Mouse (Mus musculus): Measurements from ENCODE around the gene Flt4.

Gene Flt4

DNA sequence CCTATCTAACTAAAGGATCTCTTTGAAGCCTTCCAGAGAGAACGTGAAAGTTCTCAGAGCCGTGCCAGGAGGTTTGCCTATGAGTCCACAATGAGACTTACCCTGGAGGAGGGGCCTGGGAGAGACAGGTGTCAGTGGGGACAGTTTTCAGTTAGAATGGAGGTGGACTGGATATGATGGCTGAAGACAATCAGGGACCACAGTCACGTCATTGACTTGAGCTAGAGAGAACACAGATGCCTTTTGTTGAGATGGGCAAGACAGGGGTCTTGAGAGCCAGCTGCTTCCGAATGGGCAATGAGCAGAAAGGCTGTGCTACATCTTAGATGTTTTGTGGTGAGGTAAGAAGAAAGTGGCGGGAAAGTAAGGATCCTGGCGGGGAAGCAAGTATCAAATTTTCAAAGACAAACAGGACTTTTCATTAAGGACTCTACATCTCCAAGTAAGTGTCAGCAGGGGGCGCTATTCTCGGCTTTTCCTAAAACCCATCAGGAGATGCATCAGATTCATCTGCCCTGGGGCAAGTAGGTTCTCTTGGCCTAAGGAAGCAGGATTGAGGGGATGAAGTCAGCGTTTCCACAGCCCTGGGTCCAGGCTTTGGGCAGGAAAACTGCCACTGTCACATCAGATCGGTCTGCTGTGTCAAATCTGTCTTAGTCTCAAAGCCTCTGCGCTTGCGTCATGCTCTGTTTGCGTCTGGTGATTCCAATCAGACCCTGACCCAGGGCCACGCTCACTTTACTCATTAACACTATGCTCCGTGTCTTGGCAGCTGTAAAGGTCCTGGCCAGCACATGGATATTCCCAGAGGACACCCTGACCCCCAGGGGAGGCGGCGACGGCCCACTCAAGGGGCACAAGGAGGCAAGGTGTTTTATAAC lies 41.3 kb downstream of the Flt4 start:
- DNase-seq (ENCODE audit: low spot score): no peak

DNA sequence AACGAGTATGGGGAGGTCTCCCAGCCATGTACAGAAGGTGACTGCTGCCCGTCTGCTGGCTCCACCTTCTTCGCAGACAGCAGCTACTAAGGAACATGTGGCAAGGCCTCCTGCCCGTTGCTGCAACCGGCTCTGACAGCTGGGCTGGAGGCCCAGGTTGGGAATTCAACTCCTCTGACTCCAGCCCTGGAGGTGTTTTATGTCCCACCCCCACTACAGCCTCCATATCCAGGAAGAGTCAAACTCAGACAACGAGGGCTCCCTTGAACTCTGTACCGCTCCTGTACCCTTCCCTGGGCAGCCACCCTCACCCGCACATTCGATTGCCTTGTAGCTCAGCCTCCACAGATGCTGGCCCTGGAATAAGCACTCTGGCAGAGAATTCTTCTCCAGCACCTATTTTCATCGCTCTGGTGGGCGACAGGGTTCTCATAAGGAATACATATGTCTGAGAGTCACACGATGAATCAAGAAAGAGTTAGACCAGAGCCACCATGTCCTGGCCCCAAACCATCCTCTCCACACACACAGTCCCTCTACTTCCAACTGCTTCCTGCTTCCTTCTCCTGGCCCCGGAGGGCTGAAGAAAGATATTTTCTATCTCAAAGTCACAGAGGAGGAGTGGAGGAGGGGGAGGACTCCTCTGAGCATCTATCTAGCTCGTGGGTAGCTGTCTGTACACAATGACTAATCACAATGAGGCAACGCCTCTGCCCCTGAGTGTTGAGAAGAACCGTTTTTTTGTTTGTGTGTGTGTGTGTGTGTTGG lies 42.1 kb downstream of the Flt4 start:
- no peak for DNase-seq (ENCODE audit: low spot score)

DNA sequence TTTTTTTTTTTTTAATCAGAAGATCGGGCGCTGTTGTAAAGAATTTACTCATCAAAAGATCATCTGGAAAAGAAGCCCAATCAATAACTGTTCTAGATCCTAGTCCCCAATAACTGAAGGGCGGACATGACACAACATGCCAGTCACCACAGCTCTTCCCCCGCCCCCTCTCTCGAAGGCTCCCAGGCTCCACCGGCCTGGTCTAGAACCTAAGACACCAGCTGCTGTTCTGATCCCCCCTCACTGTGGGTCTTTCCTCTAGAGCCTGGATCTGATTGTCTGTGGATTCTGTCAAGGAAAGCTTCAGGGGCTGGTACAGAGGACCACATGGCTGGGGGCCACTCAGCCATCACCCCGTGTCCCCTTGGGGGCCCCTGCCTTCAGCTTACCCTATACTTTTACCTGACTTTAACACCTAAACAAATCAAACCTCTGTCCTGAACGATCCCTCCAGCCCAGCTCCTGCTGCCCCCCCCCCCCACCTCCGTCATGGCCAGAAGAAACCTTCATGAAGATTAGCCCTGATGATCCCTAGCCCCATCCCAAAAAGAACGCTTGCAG lies 42.8 kb downstream of the Flt4 start:
- DNase-seq (ENCODE audit: low spot score): no peak

GRCm38 (mm10) chr11:49652401-49653078 lies 43.5 kb downstream of the Flt4 start:
- DNase-seq (ENCODE audit: low spot score): peak; percentile 61

- DNase-seq (ENCODE audit: low spot score): no peak
Observed at GRCm38 (mm10) chr11:49653079-49653408, 44.0 kb downstream of the Flt4 start.

GRCm38 (mm10) chr11:49654651-49655050 lies 45.6 kb downstream of the Flt4 start:
- no peak for DNase-seq (ENCODE audit: low spot score)

DNA sequence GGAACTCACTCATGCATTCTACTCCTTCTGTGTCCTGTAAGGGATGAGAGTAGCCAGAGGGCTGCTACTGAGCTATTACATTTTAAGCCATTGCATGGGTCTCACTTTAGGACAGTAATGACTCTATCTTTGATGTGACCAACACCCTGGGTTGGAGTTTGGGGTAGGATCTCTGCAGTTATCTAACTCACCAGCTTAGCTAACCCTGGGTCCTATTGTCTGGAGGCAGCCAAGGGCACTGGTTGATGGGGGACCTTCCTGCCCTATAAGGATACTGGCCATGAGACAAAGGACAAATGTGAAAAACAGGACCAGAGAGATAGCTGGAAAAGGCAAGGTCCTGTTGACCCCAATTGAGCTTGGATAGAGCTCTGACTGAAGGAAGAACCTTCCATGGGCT lies 46.4 kb downstream of the Flt4 start:
- no peak for DNase-seq (ENCODE audit: low spot score)

- DNase-seq (ENCODE audit: low spot score): no peak
Observed at GRCm38 (mm10) chr11:49658065-49658464, 49.0 kb downstream of the Flt4 start.

DNA sequence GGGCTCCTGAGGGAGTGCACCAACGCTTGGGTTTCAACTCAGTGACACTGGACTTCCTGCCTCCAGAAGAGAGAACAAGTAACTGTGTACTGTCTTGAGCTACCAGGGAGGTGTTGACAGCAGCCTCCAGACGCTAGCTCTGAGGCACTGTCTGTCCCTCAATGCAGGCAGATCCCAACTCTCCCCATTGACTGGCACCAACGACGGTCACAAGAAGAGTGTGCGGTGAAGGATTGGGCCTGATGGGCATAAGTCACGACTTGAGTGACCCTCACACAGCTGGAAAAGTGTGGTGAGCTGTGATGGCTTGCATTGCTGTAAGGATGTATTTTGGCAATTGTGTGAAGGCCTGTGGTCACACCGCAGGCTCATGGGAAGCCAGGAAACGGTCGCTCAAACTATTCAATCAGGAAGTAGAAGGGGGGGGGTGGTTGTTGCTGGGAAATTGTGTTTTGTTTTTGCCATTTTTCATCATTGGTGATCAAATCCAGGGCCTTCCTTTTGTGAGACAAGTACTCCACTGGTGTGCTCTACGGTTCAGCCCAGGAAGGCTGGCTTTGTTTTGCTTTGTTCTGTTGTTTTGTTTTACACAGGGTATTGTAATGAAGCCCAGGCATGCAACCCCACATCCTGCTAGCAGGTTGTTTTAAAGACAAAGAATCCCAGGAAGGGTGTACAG lies 49.9 kb downstream of the Flt4 start:
- peak; percentile 14 for DNase-seq (ENCODE audit: low spot score)

DNA sequence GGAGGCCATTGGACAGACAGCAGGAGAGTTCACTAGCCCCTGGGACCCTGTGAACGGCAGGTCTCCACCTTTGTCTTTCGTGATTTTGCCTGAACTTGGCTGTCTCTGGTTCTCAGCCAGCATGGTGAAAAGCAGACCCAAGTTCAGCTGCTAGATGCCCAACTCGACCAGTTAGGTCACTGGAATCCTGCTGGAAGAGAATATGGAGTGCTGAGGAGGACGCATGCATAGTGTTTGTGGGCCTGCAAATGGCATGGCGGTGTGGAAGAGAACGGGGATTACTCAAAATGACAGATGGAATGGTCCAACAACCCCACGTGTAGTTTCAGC lies 50.4 kb downstream of the Flt4 start:
- no peak for DNase-seq (ENCODE audit: low spot score)

DNA sequence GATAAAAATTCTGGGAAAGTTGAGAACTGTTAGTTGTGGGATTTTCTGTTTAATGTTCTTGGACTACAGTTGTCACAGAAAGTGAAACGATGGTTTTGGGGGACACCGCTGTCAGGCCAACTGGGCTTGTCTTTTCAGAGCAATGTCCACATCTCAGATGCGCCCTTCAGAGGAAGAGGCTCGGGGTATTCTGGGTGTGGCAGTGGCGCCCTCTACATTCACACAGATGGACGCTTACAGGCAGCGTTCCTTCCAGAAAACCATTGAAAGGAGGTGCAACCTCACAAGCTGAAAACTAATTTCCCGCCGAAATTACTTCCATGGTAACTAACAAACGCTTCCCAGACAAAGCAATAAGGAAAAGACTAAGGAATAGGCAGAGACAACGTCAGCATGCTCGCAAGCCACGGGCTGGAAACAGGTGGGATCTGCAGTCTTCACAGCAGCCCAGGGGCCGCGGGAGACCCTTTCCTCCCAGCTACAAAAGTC lies 53.3 kb downstream of the Flt4 start:
- DNase-seq (ENCODE audit: low spot score): no peak

DNA sequence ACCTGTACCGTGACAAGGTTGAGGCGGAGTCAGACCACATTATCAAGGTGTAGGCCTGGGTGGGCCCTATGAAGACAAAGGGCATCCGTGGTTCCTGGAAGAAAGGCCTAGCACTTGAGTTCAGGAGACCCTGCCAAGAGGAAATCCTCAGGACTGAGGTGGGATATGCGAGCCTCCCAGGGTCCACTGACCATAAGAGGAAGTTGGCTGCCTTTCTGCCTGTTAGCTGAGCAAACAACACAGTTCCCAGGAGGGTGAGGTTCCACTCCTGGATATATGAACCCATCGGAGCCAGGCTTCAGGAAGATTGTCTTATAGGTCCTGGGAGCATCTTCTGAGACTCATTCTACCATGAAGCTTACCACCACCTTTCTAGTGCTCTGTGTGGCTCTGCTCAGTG lies 54.2 kb downstream of the Flt4 start, which contains the start of gene Scgb3a1:
Gene Scgb3a1, plus strand, starts transcription at position 301 of the 400 bp plus-strand sequence.
- no peak for DNase-seq (ENCODE audit: low spot score)

DNA sequence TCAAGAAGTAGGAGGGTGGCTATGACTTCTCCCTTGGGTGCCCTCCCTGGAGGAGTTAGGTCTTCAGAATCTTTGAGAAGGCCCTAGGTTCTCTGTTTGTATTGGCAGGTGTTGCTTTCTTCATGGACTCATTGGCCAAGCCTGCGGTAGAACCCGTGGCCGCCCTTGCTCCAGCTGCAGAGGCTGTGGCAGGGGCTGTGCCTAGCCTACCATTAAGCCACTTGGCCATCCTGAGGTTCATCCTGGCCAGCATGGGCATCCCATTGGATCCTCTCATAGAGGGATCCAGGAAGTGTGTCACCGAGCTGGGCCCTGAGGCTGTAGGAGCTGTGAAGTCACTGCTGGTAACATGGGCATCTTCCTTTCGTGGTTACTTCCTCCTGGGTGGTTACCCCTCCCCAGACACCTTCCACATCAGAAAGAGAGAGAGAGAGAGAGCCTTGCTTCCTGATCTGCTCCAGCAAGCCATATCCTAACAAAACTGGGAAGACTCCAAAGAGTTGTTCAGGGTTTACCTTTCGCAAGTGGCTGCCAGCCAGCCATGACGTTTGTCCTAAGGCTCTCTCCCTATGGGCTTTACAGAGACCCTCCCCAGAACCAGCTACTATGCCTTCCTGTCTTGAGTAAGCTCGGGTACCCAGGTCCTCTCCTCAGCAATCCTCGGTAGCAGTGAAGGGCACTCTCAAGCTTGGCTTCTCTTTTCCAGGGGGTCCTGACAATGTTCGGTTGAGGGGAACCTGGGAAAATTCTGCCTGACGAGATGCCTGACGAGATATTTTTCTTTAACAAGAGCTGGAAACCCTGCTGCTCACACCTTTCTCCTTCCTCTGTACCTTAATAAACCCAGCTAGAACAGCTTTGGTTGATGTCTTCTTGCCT lies 55.4 kb downstream of the Flt4 start:
- no peak for DNase-seq (ENCODE audit: low spot score)

GRCm38 (mm10) chr11:49665462-49665861 lies 56.4 kb downstream of the Flt4 start:
- DNase-seq (ENCODE audit: low spot score): no peak

- no peak for DNase-seq (ENCODE audit: low spot score)
Observed at GRCm38 (mm10) chr11:49673433-49673832, 64.4 kb downstream of the Flt4 start.

DNA sequence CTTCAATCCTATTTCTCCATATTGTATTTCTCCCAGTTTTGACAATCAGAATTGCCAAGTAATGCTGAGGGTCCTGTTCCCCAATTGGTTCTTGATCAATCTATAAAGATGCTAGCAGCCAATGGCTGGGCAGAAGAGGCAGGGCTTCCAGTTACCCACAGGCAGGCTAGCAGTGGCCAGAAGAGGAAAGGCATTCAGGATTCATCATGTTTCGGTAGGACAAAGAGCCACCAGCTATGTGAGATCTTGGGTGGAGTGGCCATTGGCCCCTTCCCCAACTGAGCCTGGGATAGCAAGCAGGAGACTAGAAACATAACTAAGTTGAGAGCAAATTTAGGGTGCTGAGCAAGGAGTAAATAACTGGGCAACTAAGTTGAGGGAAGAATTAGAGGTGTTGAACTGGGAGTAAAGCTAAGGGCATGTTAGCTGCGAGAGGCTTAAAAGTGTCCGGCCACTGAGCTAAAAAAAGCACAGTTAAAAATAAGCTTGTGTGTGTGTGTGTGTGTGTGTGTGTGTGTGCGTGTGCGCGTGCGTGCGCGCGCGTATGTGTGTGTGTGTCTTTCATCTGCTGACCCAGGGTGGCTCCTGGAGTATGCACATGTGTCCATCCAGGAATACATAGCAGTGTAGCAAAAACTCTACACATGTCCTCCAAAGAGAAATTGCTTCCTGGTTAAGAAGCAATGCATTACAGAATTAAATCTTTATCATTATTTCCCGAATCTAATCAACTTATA lies 75.3 kb downstream of the Flt4 start:
- DNase-seq (ENCODE audit: low spot score): no peak

- no peak for DNase-seq (ENCODE audit: low spot score)
Observed at GRCm38 (mm10) chr11:49695013-49695412, 86.0 kb downstream of the Flt4 start.

GRCm38 (mm10) chr11:49695695-49696094 lies 86.6 kb downstream of the Flt4 start:
- no peak for DNase-seq (ENCODE audit: low spot score)

- DNase-seq (ENCODE audit: low spot score): no peak
Observed at GRCm38 (mm10) chr11:49696472-49696871, 87.4 kb downstream of the Flt4 start.

DNA sequence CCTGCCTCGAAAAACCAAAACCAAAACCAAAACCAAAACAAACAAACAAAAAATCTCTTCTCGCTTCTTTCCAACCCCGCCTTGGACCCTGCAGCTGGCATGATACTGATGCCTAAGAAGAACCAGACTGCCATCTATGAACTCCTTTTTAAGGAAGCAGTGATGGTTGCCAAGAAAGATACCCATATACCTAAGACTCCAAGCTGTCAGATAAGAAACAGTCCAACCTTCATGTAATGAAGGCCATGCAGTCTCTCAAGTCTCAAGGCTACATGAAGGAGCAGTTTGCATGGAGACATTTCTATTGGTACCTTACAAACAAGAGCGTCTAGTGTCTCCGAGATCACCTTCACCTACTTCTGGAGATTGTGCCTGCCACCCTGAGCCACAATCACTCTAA lies 88.7 kb downstream of the Flt4 start:
- DNase-seq (ENCODE audit: low spot score): no peak
